Mouse (Mus musculus): ENCODE results near the gene C77080.

DNA sequence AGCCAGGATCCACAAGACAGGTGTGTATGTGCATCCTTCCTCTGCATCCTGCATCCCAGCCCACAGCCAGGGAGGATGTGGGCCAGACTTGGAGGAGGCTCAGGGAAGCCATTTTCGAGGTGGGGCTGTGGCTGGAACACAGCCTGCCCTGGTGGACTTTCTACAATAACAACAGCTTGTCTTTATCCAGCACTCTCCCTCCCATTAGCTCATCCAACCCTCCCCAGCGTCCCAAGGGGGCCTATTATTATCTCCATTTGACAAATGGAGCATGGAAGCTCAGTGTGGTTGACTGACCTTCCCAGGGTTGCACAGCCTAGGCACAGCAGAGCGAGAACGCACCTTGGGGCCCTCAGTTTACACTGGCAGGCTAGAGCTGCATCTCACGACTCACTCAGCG, 526 bp downstream of the C77080 start:
- no peak for TF ChIP-seq TAL1 (IDR thresholded peaks at IDR 0.05; ENCODE audit: low read length)
- TF ChIP-seq GATA1 (IDR thresholded peaks at IDR 0.05; ENCODE audit: low read length): no peak

All from erythroblast, embryonic 14.5 days (primary cell).